Mouse (Mus musculus) layer of hippocampus, postnatal 14 days (tissue): ENCODE measurements at regions not wholly inside any gene's neighbourhood (a gene's known extent, or its start where the extent isn't known, plus 50 kb on each side); places are given as distances from the start of the nearest gene placed in this dataset.
A peak's percentile ranks its signal among the peaks of the same experiment; 100 is the strongest.

ENCODE experiments used
- DNase-seq, 2 experiments: peaks; one replicate each; pipeline ENCODE4 v3.0.0; 2021 to 2022; ENCODE audit warnings: low spot score in 2 of 2, mixed read lengths in 1 of 2

DNA sequence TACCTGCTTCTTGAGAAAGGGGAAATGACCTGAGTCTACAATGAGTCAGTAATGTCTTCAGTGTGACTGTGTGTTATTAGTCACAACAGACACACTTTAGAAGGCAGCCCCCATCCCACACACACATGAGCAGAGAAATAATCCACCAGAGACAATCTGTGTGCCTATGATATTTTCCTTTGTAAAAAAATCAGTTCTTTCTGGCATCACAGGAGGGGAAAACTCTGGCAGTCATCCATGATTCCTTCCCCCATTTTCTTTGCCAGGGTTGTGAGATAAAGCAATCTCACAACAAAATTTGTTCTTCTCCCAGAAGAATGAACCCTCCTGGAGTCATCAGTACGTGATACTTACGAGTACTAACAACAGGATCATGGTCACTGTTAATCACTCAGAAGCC lies 236.2 kb downstream of the 1500009L16Rik start:
- peak in 1 of 2 experiments; percentile 49 for DNase-seq

DNA sequence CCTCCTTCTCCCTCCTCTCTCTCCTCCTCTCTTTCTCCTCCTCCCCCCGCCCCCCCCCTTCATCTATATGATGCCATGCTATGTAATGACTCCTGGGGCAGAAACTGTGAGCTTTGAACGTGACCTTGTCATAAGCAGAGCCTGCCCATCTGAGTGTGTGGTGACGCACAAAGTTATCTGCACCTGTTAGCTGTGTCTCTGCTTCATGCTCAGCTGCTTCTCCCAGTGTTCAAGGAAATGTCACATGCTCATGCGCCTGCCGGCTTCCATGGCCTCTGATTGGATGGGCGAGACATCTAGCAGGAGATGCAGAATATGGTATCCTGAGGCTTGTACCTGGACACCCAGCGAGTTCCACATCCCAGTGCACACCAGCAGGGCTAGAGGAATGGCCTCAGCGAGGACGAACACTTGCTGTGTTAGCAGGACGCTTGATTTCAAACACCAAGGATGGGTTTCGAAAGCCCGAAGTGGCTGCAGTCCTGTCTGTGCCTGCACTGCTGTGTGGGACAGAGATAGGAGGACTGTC lies 240.6 kb downstream of the 1500009L16Rik start:
- no peak for DNase-seq

DNA sequence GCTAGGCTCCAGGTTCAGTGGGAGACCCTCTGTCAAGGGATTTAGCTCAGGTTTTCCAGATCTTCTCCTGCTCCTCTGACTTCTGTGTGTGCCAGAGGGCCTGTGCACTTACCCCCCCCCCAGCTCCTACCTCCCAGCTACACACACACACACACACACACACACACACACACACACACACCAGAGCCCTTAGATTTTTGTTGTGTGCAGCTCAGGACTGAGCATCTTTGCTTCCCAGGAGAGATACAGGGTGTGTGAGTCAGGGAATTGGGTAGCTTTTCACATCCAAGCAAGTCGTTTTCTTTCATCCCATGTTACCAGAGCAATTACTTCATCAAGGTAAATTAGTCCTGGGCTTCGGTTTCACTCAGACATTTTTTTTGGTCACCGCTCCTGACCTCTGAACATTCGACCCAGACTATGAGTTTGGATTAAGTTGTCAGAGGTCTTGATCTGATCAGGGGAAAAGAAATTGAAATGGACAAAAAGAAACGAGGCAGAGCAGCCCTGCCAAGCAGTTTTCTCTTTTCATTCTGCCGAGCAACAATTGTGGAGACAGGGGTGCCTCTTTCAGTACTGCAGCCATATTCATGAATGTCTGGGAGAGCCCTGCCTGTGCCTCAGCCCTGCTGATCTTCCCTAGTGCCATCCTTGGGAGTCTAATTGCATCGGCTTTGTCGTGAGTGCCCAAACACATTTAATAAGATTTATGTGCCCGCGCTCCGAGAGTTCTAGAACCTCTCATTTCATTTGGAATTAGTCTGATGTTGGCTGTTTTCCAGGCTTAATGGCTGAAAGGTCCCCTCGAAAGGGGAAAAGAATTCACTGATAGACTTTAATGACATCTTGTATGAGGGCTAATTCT lies 241.3 kb downstream of the 1500009L16Rik start:
- no peak for DNase-seq

DNA sequence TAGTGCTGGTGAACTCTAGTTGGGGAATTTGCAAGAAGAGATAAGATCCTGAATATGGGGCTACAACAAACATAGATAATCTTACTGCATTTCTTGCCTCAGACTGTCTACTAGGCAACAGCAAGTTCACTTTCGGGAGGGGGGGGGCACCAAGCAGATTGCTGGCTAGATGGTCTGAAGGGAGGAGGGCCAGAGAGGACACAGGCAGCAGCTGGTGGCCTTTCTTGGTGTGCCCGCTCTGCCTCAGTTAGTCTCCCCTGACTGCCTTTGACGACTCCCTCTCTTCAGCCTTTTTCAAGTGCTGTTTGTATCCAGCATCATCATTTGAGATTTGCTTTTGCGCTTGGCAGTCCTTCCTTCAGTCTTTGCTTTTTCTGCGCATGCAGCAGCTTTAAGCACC lies 242.2 kb downstream of the 1500009L16Rik start:
- no peak for DNase-seq

DNA sequence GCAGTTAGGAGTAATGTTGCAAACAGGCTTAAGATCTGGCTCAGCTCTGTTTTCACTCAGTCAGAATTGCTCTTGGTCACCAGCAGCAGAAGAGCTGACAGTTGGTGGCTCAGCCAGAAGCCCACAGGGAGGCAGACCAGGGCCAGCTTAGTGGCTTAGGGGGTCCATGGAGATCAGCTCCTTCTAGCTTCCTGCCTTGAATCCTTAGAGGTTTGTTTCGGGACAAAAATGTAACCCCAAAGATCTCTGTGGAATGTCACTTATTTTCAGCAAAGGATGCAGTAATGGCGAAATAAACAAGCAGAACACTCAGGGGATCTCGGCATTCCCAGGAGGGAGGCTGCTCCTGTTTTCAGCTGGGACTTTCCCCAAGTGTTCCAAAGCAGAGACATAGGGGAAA lies 247.8 kb downstream of the 1500009L16Rik start:
- no peak for DNase-seq

DNA sequence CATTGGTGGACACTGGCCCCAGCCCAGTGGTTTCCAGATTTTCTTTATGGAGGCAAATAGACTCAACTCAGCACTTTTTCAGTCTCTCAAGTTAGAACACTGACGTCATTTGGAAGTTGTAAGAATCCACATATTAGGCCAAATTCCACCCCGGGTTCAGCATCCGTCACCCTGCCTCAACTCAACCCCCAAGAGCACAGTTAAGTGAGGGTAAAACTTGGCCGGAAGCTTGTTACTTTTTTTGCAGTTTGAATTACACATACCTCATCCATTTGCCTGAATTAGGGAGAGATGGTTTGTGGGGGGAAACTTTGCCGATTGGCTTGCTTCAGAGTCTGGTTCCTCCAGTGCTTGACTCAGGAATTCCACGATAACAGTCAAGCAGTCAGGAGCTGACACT lies 251.9 kb downstream of the 1500009L16Rik start:
- no peak for DNase-seq

DNA sequence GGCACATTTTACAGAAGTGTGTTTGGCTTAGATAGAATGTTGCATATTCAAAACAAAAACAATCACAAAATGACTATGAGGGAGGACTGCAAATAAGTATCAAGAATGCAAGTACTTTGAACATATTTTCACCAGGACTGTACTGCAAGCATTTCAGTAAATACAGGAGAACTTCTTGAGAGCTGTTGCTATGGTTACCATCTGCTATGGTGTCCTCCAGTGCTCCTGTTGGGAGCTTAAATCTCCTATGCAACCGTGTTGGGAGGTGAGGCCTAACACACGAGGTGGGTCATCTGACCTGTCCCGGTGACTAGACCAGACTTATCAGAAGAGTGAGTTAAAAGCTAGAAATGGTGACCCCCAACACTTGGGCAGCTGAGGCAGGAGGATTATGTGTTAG lies 253.9 kb downstream of the 1500009L16Rik start:
- no peak for DNase-seq

DNA sequence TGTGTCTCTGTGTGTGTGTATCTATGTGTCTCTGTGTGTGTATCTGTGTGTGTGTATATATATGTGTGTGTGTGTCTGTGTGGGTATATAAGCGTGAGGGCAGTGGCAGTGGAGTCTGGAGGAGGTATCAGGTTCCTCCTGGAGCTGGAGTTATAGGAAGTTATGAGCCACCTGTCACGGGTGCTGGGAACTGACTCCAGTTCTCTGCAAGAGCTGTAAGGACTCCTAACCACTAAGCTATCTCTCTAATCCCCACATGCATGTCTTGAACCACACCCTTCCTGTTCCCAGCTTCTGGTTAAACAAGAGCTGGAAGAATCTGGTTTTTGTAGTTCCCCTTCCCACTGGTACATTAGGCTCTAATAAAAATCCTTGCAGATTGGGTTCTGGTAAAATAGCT lies 257.3 kb downstream of the 1500009L16Rik start:
- DNase-seq = no peak

DNA sequence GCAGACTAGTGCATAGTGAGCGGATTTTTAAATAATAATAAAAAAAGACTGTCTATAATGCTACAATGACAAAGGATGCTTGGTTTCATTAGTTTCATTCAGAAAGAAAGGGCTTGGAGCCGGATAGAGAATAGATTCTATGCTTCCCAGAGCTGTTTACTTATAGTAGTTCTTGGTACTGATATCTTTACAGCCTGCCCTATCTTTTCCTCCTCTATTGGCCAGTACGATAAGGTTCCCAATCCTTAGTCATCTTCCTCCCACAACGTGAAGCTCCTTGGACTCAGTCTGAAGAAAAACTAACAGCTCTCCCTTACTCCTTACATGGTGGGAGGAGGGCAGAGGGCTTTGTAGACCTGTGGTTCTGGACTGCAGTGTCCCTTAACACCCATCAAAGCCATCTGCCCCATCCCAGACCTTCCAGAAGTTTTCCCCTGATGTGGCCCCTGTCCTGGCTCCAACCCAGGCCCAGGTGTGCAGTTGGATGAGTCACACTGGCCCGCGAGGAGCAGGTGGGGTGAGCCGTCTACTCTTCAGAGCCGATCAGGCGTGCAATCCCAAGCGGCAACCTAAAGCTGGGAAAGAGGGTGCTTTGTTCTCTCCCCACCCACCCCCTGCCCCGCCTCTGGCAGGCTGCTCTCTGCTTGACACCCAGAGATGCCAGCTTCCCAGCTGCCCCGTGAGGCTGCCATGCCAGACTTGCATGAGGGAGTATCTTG lies 262.2 kb downstream of the 1500009L16Rik start:
- peak; percentile 10 to 12 for DNase-seq

DNA sequence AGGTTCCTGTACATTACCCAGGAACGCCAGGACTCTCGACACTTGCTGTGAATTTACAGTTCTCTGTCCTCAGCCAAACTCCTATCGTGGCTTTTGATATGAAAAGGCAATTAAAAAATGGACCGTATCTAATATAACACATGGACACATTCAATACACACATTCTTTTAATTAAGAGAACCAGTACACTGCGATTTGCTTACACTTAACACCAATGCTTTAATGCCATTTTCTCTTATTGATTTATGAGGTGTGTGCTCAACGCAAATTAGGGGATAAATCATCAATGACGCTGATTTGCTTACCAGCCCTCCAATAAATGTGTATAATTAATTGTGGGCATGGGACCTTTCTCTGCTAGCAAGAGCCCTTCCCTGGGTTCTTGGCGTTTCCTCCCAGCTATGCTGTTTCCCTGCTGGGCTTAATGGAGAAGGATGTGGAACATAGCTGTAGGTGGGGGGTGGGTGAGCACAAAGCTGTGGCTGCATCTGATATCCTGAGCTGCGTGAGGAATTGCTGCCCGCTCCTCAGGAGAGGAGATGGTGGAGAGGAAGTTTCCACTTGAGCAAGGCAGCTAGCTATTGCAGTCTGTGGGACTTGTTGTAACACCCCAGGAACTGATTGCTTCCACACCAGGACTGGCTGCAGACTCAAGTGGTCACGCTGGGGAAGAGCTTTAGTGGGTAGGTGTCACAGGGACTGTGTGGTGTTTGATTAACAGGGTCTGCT lies 270.1 kb downstream of the 1500009L16Rik start:
- no peak for DNase-seq

DNA sequence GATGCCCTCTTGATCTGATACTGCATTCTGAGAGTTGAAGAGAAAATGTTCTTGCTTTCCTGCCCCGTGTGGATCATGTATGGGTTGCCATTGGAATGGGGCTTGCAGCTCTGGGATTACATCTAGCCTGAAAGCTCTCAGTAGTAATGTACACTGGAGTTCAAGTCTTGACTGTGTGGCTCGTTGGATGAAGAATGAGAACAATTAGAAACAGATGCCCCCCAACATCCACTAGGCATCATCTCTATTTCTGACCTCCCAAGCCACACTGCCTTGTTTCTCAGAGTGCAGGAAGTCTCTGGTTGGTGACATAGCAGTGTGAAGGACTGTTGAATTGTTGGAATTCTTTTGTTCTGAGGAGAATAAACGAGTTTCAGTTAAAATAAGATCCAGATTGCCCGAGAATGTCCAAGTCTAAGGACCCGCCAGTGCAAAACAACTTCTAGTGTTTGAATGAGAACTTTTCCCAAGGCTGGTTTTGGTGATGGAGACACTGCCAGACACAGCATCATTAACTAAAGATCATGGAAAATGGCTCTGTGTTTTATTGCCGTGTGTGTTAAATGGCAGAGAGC lies 272.4 kb downstream of the 1500009L16Rik start:
- DNase-seq = no peak

DNA sequence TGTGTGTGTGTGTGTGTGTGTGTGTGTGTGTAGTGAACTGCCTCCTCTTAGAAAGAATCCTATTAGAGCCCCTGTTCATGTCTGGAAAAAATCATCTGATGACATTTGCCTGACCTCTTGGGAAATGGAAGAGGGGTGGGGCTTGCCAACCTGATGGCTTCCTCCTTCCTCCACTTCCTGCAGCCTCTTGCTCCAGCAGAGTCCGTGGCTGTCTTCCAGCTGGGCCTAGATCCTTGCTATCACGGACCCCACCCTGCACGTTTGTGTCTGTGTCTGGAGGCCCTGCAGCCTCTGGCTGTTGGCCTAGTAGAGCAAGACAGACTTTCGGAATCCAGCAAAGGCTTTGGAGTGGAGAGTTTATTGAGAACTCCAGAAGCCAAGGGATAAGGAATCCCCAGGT lies 273.2 kb downstream of the 1500009L16Rik start:
- DNase-seq = no peak

DNA sequence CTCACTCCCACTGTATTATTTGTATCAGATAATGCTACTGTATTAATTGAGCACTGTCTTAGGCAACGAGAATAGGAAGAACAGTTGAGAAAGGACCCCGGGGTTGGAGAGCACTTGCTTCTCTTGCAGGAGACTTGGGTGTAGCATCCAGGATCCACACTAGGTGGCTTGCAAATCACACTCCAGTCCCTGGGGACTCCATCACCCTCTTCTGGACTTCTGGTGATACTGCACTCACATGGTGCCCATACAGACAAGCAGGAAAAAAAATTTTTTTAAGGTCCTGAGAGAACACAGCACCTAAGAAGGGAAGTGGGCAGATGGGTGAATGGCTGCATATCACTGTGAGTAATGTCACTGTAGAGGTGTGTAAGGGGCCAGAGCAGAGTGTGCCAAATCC lies 273.8 kb downstream of the 1500009L16Rik start:
- DNase-seq = no peak

DNA sequence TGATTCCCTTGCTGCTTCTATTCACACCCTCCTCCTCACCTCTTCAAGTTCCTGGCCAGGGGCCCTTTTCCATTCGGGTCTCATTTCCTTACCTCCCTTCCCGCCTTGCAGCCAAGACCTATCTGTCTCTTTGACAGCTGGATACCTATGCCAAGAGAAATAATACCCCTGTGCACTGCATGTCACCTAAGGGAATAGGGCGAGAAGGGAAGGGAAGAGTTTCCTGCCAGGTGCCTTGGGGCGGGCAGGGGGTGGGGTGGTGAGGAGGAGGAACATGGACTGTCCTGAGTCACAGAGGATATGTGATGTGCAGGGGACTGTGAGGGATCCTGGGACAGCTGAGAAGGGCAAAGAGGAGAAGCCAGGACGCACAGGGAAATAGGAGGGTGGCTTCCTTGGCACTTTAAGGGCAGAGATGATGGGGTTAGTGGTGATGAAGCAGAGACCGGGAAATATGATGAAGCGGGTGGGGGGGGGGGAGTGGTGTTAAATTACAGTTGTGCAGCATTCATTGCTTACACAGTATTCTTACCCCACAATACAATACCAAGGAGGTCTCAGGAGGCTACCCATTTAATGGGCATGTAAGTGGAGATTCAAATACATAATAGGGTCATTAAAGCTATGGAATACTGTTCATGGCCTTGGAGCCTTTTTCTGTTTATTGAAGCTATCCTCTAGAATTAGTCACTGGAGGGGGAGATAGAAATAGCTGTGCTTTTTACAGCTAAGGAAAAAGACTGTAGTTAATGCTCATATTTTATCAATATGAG lies 278.0 kb downstream of the 1500009L16Rik start:
- no peak for DNase-seq

DNA sequence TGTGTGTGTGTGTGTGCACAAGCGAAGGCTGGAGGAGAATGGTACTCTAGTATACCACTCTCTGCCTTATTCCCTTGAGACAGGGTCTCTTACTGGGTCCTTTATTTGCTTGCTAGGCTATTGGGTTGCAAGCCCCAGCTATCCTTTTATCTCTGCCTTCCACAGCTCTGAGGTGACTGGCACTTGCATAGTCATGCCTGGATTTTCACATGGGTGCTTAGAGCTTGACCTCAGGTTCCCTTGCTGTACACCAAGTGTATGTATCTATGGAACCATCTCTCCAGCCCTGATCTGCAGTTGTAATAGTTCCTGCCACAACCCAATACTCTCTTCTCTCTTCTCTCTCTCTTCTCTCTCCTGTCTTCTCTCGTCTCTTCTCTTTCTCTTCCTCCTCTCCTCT lies 280.1 kb downstream of the 1500009L16Rik start:
- no peak for DNase-seq

DNA sequence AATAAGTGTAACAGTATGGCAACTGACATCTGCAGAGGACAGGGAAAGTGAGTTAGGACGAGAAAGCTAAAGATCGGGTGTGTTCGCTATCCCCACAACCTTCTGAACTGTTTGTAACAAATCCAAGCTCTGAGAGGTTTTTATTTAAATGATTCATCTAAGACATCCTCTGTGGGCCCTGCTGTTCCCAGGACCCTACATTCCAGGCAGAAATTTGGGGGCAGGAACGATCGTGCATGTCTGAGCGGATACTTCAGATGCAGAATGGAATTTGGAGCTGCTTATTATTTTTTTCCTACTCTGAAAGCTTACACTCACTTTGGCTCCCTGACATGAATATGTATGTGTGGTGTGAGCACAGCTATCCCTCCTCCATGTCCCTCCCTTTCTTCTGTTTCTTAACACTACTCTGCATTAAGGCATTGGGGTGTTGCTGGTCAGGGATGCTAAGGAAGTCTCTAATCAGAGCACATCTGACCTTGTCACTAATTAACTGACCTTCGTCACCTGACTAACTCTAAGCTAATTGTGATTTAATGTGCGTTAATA lies 281.0 kb downstream of the 1500009L16Rik start:
- DNase-seq = no peak

DNA sequence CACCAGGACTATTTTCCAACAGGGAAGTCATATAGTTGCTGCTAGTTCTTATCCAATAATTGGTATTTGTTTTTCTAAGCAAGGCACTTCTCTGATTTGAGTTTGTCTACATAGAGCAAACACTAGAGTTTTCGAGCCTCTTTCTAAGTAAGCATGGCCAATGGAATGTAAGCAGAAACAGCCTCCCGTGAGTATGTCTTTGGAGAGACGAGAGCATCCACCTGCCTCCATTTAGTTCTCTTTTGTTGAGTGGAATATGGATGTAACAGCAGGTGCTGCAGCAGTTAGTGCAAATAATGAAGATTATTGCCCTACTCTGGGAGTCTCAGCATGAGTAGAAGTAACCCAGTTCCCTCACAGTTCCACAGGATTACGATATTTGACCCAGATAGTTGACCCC lies 286.3 kb downstream of the 1500009L16Rik start:
- no peak for DNase-seq

DNA sequence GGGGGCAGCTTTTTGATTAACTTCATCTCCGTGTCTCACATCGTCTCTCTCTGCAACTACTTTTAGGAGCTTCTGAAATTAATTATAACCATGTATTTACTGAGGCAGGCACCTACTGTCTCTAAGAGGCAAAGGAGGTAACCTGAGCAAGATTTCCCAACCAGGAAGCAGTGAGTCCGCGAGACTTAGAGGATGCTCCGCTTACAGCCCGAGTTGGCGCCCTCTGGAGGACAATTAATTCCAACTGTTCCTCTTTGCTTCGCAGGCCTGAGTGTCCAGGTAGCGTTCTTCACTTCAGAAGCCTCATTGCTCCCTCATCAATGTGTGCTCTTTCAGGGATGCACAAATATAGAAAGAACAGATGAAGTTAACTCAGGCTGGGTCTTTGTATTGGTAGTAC lies 296.7 kb downstream of the 1500009L16Rik start:
- peak; percentile 49 to 66 for DNase-seq

DNA sequence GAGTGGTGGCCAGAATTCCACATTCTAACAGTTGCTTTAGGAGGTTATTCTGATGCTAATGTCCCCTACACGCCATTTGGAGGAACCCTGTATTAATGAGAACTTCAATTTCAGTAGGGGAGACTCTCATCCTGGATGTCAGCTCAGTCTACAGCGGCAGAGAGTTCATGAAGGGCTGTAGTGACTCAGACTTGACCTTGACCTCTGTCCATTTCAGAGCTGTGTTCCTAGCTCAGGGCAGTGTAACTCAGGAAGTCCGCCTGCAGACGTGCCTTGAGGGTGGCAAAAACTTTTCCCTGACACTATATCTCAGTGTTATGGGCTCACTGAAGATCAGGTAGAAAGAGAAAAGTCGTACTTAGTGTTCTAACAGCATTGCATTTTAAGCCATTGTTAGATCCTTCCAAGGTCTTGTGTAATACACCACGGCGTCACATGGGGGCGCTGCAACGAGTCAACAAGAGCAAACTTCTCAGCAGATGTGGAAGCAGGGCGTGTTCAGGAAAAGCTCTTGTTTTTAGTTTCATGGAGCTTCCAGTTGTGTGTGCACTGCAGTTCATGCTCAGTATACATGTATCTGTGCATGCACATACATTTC lies 297.5 kb downstream of the 1500009L16Rik start:
- peak; percentile 28 for DNase-seq
